Mouse (Mus musculus) liver, embryonic 15.5 days (tissue): ENCODE results near the gene Pcyox1. TPM values are rescaled to one million over a fixed set of nuclear protein-coding genes. Genes with fewer than 3 reads are reported as not detected.
"Not testable (repeated sequence)": the region's sequence is repeated elsewhere in the genome, so short reads cannot be mapped to it uniquely, and the experiment has no call there.

ENCODE experiments used
- ATAC-seq: fragments of 200-750 bp; cut with Nextera tagmentation; 2 replicates; pipeline ENCODE4 v1.8.0; 2017; ENCODE audit warnings: moderate number of reproducible peaks, mild to moderate bottlenecking, moderate library complexity; ENCODE audit not compliant: insufficient read depth
- H3K27ac ChIP-seq: fragments of 300-500 bp; sonication (generic); replicated peaks from 2 replicates; pipeline ENCODE4 v1.5.1; 2015; ENCODE audit warnings: mild to moderate bottlenecking, inconsistent platforms
- H3K27me3 ChIP-seq: fragments of 300-500 bp; sonication (generic); 2 replicates; pipeline ENCODE4 v1.6.1; 2015; ENCODE audit warnings: mild to moderate bottlenecking, inconsistent platforms
- H3K36me3 ChIP-seq: fragments of 300-500 bp; sonication (generic); replicated peaks from 2 replicates; pipeline ENCODE4 v1.6.1; 2015; ENCODE audit warnings: moderate library complexity, mild to moderate bottlenecking, inconsistent platforms
- H3K4me1 ChIP-seq: fragments of 300-500 bp; sonication (generic); replicated peaks from 2 replicates; pipeline ENCODE4 v1.6.1; 2015; ENCODE audit warnings: inconsistent platforms
- H3K4me2 ChIP-seq: fragments of 300-500 bp; sonication (generic); 2 replicates; pipeline ENCODE4 v1.6.1; 2015; ENCODE audit warnings: moderate library complexity, mild to moderate bottlenecking, inconsistent platforms
- H3K4me3 ChIP-seq: fragments of 300-500 bp; sonication (generic); replicated peaks from 2 replicates; pipeline ENCODE4 v1.5.1; 2015; ENCODE audit warnings: mild to moderate bottlenecking, inconsistent platforms
- H3K9ac ChIP-seq: fragments of 300-500 bp; sonication (generic); 2 replicates; pipeline ENCODE4 v1.6.1; 2015; ENCODE audit warnings: moderate library complexity, mild to moderate bottlenecking, inconsistent platforms
- H3K9me3 ChIP-seq: fragments of 300-500 bp; sonication (generic); replicated peaks from 2 replicates; pipeline ENCODE4 v1.6.1; 2016; ENCODE audit warnings: inconsistent platforms
- WGBS: fragments of 180-500 bp; shearing (Covaris S2); methylation state at CpG from one replicate; pipeline ENCODE4 v1.1.7; 2015; ENCODE audit warnings: mixed read lengths; ENCODE audit not compliant: insufficient replicate concordance; 5-methylcytosine and 5-hydroxymethylcytosine counted together
- polyA plus RNA-seq: library from polyadenylated mRNA; unstranded; fragments of >200 nt; fragmentation: Nextera tagmentation; extraction: Ambion mirVana; gene quantifications from 2 replicates; pipeline ENCODE4 v1.2.1, GENCODE M21; 2015

Gene Pcyox1
- polyA plus RNA-seq, 1 experiment from 2014 or later, result 58.6 TPM

DNA sequence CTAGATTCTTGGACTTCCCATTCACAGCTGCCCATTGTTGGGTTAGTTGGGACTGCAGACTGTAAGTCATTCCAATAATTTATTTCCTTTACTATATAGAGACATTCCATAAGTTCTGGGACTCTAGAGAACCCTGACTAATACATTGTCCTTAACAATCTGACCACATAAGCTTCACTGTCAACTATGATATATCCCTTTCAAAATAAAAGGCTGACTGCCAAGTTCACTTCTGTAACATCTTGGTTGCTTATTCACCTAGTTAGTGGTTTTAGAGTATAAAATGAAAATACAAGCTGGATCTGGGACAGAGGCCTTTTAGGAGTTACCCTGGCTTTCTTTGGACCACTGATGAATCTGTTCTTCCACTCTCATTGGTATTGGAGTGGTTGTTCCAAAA, 14.4 kb downstream of the Pcyox1 start:
- ATAC-seq, result no peak
- no peak overlapping the region for H3K27ac ChIP-seq
- H3K4me1 ChIP-seq, result peaks cover 15% of the 10 kb centered on the region
- H3K9ac ChIP-seq, result no peak overlapping the region
- no peaks in the 10 kb centered on the region for H3K9me3 ChIP-seq
- H3K27me3 ChIP-seq, result no peaks in the 10 kb centered on the region
- no peak overlapping the region for H3K4me2 ChIP-seq
- no peak overlapping the region for H3K4me3 ChIP-seq
- peaks cover 32% of the 10 kb centered on the region for H3K36me3 ChIP-seq

DNA sequence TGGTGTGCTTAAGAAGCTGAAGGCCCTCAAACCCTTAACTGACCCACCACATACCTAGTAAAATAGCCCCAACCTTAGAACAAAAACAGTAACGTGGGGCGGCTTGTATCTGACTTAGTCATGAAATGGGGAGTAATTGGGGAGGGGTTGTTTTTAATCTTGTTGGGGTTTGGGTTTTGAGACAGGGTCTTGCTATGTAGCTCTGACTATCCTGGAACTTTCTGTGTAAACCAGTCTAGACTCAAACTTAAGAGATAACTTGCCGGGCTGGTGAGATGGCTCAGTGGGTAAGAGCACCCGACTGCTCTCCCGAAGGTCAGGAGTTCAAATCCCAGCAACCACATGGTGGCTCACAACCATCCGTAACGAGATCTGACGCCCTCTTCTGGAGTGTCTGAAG, 16.8 kb downstream of the Pcyox1 start:
- H3K27ac ChIP-seq, H3K9ac ChIP-seq, H3K4me2 ChIP-seq, ATAC-seq, H3K4me3 ChIP-seq, H3K27me3 ChIP-seq, H3K9me3 ChIP-seq: not testable (repeated sequence)
- Histone ChIP-seq H3K4me1 (peaks cover 15% of the 10 kb centered on the region), H3K36me3 (peaks cover 47% of the 10 kb centered on the region)
- 56% methylated on average over 8 of the region's 8 CpGs for WGBS

DNA sequence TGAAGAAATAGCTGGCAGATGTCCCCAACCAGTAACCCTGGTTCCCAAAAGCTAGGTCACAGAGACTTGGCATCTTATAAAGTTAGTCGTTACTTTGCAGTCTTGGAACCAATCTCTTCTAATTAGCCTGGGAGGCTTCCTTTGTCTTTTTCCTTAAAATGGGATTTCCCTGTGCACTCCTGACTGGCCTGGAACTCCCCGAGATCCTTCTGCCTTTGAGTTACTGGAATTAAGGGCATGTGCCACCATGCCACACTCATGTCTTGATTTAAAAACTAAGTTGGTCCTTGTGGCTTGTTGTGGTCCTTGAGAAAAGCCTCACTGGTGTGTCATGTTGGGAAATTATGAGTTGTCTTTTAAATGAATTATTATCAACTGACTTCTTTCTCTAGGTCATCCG, 18.6 kb downstream of the Pcyox1 start:
- no peak for ATAC-seq
- Histone ChIP-seq H3K9ac (no peak overlapping the region), H3K4me3 (no peak overlapping the region), H3K9me3 (no peaks in the 10 kb centered on the region), H3K4me1 (peaks cover 3% of the 10 kb centered on the region), H3K36me3 (peaks cover 57% of the 10 kb centered on the region), H3K27me3 (no peaks in the 10 kb centered on the region), H3K4me2 (no peak overlapping the region), H3K27ac (no peak overlapping the region)
- 71% methylated on average over 3 of the region's 3 CpGs for WGBS

DNA sequence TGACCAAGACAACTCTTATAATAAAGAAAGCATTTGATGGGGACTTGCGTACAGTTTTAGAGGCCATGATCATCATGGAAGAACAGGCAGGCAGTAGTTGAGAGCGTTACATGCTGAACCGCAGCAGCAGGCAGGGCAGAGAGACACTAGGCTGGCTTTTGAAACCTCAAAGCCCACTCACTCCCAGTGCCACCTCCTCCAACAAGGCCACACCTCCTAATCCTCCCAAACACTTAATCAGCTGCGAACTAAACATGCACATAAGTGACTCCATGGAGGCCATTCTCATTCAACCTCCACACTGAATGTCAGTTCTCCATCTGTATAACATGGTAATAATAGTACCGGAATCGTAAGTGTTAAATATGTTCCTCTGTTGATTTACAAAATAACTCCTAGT, 23.4 kb downstream of the Pcyox1 start:
- H3K4me3 ChIP-seq, result no peak overlapping the region
- H3K4me1 ChIP-seq, result peaks cover 28% of the 10 kb centered on the region
- no peaks in the 10 kb centered on the region for H3K27me3 ChIP-seq
- H3K36me3 ChIP-seq, result peaks cover 52% of the 10 kb centered on the region
- H3K27ac ChIP-seq, result no peak overlapping the region
- no peak overlapping the region for H3K9ac ChIP-seq
- no peak overlapping the region for H3K4me2 ChIP-seq
- 86% methylated on average over 6 of the region's 6 CpGs for WGBS
- ATAC-seq, result no peak
- no peaks in the 10 kb centered on the region for H3K9me3 ChIP-seq

DNA sequence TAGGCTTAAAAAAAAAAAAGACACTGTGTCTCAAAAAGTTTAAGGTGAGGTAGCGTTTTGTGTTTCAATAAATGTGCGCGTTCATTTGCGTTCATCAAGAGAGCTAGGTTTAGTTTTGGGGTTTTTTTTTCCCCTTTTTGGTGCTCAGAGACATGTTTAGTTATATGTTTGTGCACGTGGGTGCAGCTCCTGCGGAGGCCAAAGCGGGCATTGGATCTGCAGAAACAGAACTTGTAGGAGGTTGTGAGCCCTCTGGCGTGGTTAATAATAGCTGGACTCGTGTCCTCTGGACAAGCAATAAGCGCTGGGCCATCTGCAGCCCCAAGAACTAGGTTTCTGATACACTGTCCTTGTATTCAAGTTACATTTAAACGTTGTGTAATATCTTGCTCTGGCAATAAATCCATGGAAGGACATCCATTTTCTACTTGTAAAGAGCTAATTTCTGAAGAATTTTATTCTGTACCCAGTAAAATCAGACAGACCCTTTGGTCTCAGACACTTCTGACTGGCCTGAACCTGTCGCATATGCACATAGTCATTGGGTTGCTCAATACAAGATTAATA, 24.9 kb downstream of the Pcyox1 start:
- 2% methylated on average over 12 of the region's 12 CpGs for WGBS
- ATAC-seq, result no peak

DNA sequence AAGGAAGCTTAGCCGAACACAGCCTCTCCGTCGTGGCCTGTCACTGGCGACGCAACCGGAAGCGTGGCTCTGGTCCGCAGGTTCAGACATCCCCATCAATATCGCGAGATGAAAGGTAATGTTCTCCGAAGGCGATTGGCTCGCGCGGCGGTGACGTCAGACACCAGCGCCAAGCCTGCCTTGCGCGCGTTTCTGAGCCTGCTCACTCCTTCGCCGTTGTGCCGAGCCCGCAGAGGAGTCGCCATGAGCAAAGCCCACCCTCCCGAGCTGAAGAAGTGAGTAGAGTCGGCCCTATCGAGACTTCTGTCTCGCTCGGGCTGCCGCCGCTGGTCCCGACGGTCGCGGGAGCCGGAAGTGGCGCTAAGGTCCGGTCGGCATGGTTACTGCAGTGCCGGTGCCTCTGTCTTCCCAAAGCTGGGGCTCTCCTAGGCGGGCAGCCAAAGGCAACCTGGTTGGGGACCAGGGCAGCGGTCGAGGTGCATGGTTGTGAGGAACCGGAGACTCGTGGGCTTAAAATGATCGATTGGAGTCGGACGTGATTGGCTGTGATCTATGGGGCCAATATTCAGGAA, 25.5 kb downstream of the Pcyox1 start:
- H3K4me1 ChIP-seq, result peaks cover 42% of the 10 kb centered on the region
- no peaks in the 10 kb centered on the region for H3K27me3 ChIP-seq
- peak overlapping the region; percentile 74 for H3K4me2 ChIP-seq
- peak overlapping the region; percentile 76 for H3K9ac ChIP-seq
- no peaks in the 10 kb centered on the region for H3K9me3 ChIP-seq
- peaks cover 37% of the 10 kb centered on the region for H3K36me3 ChIP-seq
- WGBS, result under 1% methylated on average over 50 of the region's 50 CpGs
- H3K27ac ChIP-seq, result peak overlapping the region; percentile 83
- H3K4me3 ChIP-seq, result peak overlapping the region; percentile 81
- peak; percentile 93 for ATAC-seq

More for the DNA sequence above, 24.9 kb downstream of the Pcyox1 start:
- Histone ChIP-seq H3K27ac (peak overlapping the region; percentile 83; the same call in 1 of the 2 replicates), H3K27me3 (no peaks in the 10 kb centered on the region), H3K9ac (peak overlapping the region; percentile 76), H3K4me2 (peak overlapping the region; percentile 74), H3K36me3 (peaks cover 43% of the 10 kb centered on the region), H3K4me3 (peak overlapping the region; percentile 81), H3K9me3 (no peaks in the 10 kb centered on the region), H3K4me1 (peaks cover 36% of the 10 kb centered on the region)

DNA sequence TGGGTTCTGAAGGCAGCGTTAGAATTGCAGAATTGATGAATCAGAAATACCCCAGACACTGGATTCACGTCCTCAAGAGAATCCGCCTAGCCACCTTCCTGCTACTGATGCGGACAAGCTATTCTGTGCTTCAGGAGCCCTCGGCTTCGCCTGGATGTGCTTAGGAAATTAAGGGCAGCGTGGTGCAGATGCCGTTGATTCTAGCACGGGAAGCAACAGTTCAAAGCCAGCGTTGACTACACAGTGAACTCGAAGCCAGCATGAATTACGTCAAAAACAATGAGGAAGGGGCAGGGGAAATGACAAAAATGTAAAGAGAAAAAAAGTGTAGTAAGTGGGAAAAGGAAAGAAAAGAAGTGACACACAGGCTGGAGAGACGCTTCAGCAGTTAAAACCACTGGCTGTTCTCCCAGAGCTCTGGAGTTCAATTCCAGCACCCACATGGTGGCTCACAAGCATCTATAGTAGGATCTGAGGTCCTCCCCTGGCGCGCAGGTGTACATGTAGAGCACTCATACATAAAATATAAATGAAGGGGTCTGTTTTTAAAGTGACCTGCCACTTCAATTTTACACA, 26.1 kb downstream of the Pcyox1 start, which contains the start of gene Snrpg:
Gene Snrpg, plus strand, starts transcription at position 541 of the 576 bp plus-strand sequence.
- ATAC-seq, result peak; percentile 20
- Histone ChIP-seq H3K9me3 (no peaks in the 10 kb centered on the region), H3K27ac (peak within 1 kb of the TSS; percentile 83), H3K36me3 (peaks cover 31% of the 10 kb centered on the region), H3K4me3 (peak within 1 kb of the TSS; percentile 81), H3K4me1 (peaks cover 48% of the 10 kb centered on the region), H3K9ac (peak within 1 kb of the TSS; percentile 76), H3K4me2 (peak within 1 kb of the TSS; percentile 74), H3K27me3 (no peaks in the 10 kb centered on the region)
- 13% methylated on average over 15 of the region's 15 CpGs for WGBS

DNA sequence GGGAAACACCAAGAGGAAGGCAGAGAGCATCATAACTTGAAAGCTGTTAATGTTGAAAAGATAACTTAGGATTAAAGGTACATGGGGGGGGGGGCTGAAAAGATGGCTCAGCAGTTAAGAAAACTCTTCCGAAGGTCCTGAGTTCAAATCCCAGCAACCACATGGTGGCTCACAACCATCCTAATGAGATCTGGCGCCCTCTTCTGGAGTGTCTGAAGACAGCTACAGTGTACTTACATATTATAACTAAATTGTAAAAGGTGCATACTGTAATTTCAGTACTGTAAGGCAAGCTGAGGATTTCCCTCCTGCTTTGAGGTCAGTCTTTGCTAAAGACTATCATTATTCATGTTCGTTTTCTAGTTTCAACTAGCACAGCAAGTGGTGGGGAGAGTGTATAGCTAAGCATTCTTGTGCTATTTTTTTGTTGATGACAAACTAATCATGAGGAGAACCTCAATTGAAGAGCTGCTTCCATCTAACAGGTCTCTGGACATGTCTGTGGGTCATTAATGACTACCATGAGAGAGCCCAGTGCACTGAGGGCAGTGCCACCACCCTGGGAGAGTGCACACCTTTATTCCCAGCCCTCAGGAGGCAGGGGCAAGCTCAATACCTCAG, 26.8 kb downstream of the Pcyox1 start:
- Histone ChIP-seq H3K27ac (peak overlapping the region; percentile 83), H3K9ac (0 out of 2 replicates have a peak overlapping the region, but pooled peaks have one; percentile 76), H3K9me3 (no peaks in the 10 kb centered on the region), H3K27me3 (no peaks in the 10 kb centered on the region), H3K36me3 (peaks cover 27% of the 10 kb centered on the region), H3K4me1 (peaks cover 50% of the 10 kb centered on the region), H3K4me2 (peak overlapping the region; percentile 74), H3K4me3 (peak overlapping the region; percentile 81)
- 47% methylated on average over 3 of the region's 3 CpGs for WGBS
- no peak for ATAC-seq

DNA sequence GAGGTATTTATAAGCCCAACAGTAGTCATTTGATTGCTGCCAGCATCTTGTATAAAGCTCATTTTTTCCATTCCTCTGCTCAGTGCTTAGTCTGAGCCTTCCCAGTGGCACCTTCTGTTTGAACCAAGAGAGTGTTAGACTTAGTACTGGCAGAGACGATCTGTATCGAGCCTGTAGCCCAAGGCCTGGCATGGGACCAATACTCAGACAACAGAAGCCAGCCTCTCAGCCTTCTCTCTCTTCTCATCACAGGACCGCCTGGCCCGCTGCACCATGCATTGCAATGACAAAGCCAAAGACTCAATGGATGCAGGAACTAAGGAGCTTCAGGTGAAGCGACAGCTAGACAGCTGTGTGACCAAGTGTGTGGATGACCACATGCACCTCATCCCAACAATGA, 28.5 kb downstream of the Pcyox1 start:
- no peak for ATAC-seq
- WGBS, result 76% methylated on average over 5 of the region's 5 CpGs
- H3K9me3 ChIP-seq, result no peaks in the 10 kb centered on the region

DNA sequence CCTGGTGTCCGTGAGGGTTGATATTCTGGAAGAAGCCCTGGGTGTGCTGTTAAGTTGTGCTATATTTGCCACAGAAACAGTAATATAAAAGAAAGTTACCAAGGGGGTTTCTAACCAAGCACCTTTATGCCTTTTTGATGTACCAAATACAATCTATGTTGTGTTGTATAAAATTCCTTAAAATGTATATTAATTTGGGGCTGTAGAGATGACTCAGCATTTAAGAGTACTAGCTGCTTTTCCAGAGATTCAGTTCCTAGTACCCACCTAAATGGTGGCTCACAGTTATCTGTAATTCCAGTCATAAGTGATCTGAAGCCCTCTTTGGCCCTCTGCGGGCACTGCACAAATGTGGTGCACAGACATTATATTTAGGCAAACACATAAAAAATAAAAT, 30.1 kb downstream of the Pcyox1 start:
- 45% methylated on average over 2 of the region's 2 CpGs for WGBS
- Histone ChIP-seq H3K4me1 (peaks cover 35% of the 10 kb centered on the region), H3K27me3 (no peaks in the 10 kb centered on the region), H3K4me3 (peak overlapping the region; percentile 75), H3K36me3 (peaks cover 12% of the 10 kb centered on the region; the same call in 1 of the 2 replicates), H3K4me2 (peak overlapping the region; percentile 89), H3K27ac (peak overlapping the region; percentile 76; the same call in 1 of the 2 replicates), H3K9ac (0 out of 2 replicates have a peak overlapping the region, but pooled peaks have one; percentile 67), H3K9me3 (no peaks in the 10 kb centered on the region)
- ATAC-seq, result no peak

More for the DNA sequence above, 28.5 kb downstream of the Pcyox1 start:
- Histone ChIP-seq H3K27me3 (no peaks in the 10 kb centered on the region), H3K36me3 (peaks cover 18% of the 10 kb centered on the region; the same call in 1 of the 2 replicates), H3K4me2 (no peak overlapping the region), H3K4me1 (peaks cover 51% of the 10 kb centered on the region), H3K27ac (no peak overlapping the region), H3K9ac (no peak overlapping the region), H3K4me3 (no peak overlapping the region)
